Mouse (Mus musculus): ENCODE measurements around the gene Kcnj12. TPM values are rescaled to one million over a fixed set of nuclear protein-coding genes. Genes with fewer than 3 reads are reported as not detected.

Gene Kcnj12
- polyA plus RNA-seq (2012) = not detected in 2 replicates

DNA sequence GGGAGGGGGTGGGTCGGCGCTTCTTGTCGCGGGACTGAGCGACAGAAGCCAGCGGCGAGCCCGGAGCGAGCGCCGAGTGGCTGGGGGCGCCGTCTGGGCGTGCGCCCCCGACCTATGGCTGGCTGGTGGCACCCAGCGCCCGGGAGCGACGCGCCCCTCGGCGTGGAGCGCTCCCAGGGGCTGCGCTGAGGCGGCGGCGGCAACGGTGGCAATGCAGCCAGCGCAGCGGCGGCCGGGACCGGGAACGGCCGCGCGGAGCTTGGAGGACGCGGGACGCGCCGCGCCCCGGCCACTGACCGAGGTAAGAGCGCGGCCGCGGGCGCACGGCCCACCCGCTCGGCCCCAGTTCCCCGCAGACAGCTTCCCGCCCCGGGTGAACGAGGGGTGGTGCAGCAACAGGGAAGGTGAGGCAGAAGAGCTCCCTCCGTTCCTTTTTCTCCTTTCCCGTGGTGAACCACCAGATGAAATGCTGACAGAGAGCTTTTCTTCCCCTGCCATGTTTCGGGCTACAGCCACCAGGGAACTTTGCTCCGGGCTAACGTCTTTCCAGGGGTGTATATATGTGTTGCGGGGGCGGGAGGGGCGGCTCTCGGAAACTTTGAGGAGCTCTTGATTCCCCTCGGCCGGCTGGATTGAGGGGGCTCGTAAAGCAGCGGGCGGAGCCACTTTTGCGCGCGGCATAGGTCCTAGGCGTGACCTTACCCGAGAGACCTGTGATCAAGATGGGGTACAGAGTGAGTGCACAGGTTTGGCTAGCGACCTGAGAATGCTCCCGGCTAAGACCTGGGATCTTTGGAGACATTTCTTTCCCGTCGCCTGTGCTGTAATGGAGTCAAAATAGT lies at the start of gene Kcnj12:
TSS of gene Kcnj12 (plus strand) at position 15 of the 842 bp plus-strand sequence.
- no peak for TF ChIP-seq GATA1 (IDR thresholded peaks at IDR 0.05; ENCODE audit: low read length)

DNA sequence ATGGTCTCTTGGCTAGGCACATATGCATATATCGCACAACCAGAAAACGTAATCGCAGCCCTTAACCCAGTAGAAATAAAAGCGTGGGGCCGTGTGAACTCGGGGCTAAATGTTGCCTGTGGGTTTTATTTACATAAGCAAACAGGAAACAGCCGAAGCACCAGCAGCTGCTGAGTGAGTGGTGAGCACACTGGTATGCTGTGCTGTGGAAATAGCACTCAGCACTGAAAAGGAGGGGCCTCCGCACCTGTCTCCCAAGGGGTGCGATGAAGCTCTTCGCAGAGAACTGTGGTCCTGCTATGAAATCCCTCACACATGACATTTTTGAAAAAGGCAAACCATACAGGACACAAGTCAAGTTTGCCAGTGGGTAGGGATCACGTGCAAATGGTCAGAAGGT lies 47.3 kb upstream of the Kcnj12 start:
- TF ChIP-seq GATA1 (IDR thresholded peaks at IDR 0.05; ENCODE audit: low read length) = no peak

DNA sequence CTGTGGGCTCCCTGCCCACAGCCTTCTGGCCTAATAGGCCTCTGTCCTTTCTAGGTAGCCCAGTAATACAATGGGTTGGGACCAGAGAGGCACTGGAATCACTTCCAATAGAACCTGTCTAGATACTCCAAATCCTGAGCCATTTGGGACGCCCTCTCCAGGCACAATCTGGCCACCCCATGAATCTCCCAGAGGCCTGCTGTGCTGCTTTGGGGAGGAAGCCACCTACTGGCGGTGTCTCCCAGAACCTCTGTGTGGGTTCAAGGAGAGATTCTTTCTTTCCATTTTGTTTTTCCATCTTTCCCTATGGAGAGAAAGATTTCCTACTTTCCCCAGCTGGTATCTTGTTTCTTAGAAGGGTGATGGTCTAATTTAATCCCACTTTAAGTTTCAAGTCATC lies 46.1 kb upstream of the Kcnj12 start:
- TF ChIP-seq GATA1 (IDR thresholded peaks at IDR 0.05; ENCODE audit: low read length) = no peak

DNA sequence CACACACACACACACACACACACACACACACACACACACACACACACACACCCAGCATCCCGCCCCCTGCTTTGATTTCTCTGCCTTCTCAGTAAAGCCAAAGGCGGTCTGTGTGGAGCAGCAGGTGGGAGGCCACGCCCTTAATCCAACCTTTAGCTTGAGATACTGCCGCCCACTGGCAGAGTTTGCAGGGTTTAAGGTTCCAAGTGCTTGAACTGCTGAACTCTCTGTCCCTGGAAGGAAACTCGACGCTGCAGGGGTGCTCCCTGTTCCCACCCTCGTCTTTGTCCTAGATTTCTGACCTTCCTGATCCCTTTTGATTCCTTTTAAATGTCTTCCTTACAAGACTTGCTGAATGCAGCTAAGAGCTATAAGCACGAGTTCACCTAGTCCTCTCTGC lies 45.6 kb upstream of the Kcnj12 start:
- no peak for TF ChIP-seq GATA1 (IDR thresholded peaks at IDR 0.05; ENCODE audit: low read length)

DNA sequence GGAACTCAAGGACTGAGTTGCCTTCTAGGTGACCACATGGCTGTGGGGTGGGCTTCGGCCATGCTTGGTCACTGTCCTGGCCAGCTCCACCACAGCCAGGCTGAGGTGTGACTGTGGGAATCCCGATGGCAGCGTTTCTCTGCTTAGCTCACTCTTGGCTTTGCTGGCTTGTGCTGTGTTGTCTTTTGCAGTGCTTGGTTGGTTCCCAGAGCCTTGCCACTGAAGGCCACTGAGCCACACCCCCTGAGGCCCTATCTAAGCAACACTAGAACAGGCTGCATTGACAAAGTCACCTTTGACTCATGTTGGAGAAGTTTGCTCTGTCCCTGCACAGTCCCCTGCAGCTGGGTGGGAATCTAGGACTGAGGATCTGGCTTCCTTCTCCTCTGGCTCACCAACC lies 45.2 kb upstream of the Kcnj12 start:
- TF ChIP-seq GATA1 (IDR thresholded peaks at IDR 0.05; ENCODE audit: low read length) = no peak

DNA sequence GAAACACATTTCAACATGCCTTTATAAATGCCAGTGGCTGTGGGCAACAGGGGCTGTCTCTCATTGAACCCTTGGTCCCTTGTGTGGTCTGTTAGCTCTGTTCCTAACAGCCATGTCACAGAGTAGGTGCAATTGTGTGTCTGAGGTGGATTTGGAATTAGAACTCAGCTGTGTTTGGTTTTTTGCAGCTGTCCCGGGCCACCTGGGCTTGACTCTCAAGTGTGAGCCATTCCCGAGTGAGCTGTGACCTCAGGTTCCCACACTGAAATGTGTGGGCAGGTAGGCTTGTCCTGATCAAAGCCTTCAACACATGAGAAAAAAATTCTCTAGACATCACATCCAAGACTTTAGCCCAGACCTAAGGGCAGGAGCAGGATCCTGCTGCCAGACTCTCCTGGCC lies 43.7 kb upstream of the Kcnj12 start:
- no peak for TF ChIP-seq GATA1 (IDR thresholded peaks at IDR 0.05; ENCODE audit: low read length)

DNA sequence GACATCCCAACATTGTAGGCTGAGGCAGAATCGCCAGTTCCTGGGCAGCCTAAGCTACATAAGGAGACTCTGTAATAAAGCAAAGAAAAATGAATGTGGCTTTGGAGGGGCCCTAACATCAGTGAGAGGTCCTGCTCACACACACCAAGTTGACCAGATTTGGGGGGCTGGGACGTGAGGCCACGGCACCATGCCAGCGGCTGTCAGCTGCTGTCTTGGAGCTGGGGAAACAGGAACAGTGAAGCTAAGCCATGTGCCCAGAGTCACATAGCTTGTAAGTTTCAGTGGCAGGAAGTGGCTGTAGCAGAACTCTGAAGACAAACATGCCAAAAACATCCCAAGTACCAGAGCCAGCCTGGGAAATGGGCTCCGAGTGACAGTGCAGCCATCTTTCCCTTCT lies 42.6 kb upstream of the Kcnj12 start:
- no peak for TF ChIP-seq GATA1 (IDR thresholded peaks at IDR 0.05; ENCODE audit: low read length)

DNA sequence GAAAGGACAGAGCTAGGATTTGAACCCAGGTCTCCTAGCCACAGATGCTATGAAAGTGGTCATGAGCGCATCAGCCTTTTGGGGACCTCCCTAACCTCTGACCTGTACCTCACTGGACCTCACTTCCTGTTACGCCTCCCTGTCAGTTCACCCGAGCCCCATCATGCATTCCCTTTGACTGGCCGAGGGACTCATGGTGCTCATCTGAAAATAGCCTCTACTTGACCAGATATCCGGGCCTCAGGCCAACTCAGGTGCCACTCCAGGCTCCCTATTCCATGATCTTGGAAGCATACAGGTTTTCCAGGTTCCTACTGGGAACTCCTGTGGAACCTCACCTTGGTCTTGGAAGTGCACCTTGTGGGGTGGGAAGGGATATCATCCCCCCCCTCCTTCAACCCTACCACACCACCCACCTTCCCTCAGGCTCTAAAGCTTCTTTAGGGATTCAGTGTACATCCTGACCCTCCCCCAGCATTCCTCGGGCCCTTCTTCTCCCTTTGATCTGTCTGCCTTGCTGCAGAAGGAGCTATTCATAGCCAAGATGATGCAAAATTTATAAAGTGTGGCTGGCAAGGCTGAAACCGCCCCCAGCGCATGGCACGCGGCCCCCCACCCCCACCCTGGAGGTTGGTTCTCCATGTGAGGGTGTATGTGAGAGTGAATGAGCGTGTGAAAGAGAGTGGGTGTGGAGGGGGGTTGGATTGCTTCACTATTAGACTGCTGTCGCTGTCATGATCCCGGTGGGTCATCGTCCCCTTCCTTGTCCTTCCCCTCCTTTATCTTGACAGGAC lies 40.5 kb upstream of the Kcnj12 start:
- TF ChIP-seq GATA1 (IDR thresholded peaks at IDR 0.05; ENCODE audit: low read length) = no peak

DNA sequence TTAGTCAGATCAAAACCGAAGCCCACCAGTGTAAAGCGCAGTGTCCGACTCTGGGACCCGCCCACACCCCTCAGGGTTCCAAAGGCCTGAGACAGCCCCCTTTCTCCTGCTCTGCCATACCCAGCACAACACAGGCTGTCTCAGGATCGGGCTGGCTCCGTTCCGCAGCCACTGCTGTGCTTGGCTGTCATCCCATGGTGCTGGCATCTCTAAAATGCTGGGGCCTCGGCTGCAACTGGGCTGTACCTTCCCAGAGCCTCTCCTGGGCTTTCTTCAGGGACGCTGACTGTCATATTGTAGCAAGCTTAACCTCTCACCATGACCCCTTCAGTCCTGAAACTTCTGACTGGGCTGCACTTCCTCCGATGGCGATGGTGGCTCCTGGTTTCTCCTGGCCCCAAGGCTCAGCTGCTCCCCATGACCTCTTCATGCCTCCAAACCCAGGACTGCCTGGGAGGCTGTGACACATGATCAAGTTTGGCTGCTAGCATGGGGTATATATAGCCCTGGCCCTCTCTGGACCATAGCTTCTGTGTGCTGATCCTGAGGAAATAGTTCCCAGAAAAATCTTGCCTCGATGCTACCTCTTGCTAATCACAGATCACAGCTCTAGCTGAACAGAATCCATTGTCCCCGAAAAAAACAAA lies 37.3 kb upstream of the Kcnj12 start:
- TF ChIP-seq GATA1 (IDR thresholded peaks at IDR 0.05; ENCODE audit: low read length) = no peak

DNA sequence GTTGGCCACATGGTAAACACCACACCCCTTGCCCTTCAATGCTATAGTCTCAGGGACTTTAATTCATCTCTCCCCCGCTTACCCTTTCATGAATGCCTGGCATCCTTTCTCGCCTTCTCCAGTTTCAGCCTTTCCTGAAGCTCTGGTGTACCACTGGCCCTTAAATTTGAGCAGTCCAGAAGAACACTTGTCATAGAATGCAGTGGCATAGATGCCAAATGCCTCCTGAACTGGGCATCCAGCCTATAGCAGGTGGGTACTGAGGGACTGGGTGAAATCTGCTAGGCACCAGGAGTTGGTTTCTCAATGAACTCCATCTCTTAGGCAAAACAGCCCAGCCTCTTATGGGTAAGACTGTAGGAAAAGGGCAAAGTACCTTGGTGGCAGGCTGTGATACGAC lies 31.9 kb upstream of the Kcnj12 start:
- no peak for TF ChIP-seq GATA1 (IDR thresholded peaks at IDR 0.05; ENCODE audit: low read length)

DNA sequence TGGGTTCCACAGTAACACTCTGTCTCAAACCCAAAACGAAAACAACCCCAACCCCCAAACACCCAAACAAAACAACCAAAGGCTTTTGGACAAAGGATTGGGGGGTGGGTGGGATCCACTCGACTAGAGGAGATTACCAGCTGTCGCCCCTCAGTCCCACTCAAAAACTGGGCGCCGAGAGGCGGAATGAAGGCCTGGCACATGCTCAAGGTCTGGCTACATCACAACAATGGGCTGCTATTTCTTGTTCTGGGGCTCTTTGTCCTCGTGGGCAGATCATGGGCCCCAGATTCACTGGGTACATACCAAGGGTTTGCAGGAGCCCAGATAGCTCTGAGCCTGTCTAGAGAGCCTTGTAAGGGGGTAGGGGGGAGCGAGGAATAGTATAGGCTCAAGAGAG lies 19.6 kb upstream of the Kcnj12 start:
- no peak for TF ChIP-seq GATA1 (IDR thresholded peaks at IDR 0.05; ENCODE audit: low read length)

DNA sequence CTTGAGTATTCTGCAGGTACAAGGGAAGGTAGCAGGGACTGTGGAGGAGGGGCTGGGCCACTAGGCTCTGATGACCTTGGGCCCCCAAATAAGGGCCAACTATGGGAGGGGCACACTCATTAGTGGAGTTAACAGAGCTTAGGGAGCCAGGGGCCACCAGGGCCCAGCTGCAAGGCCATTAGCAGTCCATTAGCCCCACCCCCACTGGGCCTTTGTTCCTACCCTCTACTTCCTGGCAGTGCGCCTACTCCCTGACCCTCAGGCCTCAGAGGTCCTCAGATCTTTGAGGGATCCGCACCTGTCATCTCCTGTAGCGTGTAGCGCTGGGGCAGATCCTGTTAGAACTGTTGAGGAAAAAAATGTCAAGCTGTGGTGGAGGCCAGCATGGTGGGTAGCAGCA lies 18.3 kb upstream of the Kcnj12 start:
- TF ChIP-seq GATA1 (IDR thresholded peaks at IDR 0.05; ENCODE audit: low read length) = no peak

DNA sequence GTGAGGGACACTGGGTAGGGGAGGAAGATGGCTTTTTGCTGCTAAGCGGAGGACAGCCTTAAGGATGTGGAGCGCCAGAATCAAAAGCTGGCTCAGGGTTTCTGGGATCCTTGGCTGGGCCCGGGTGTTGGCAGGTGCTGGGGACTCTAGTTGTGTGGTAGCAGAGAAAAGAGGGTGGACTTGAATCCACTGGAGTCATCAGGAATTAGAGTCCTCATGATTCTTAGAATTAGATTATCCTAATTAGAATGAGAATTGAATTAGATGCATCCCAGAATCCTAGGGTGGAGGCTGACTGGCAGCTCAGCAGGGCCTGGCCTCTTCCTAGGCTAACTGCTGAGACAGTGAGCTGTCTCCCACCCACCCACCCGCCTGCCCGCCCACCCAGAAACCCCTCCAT lies 17.6 kb upstream of the Kcnj12 start:
- TF ChIP-seq GATA1 (IDR thresholded peaks at IDR 0.05; ENCODE audit: low read length) = no peak

DNA sequence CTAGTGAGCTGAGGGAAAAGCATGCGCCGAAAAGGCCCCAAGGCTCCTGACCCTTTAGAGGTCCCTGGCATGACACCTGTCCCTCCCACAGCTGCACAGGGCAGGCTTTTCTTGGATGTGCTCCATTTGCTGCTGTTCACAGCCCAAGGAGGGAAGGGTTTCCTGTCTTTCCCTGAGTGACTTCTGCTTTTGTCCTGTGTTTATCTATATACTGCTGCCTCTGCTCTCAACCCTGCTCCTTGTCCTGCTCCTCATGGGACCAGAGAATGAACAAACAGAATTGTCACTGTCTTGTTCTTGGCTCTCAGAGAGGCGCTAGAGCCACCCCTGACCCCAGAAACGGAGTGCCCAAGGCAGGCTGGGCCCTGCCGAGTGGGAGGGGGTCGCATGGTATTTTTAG lies 17.0 kb upstream of the Kcnj12 start:
- no peak for TF ChIP-seq GATA1 (IDR thresholded peaks at IDR 0.05; ENCODE audit: low read length)

DNA sequence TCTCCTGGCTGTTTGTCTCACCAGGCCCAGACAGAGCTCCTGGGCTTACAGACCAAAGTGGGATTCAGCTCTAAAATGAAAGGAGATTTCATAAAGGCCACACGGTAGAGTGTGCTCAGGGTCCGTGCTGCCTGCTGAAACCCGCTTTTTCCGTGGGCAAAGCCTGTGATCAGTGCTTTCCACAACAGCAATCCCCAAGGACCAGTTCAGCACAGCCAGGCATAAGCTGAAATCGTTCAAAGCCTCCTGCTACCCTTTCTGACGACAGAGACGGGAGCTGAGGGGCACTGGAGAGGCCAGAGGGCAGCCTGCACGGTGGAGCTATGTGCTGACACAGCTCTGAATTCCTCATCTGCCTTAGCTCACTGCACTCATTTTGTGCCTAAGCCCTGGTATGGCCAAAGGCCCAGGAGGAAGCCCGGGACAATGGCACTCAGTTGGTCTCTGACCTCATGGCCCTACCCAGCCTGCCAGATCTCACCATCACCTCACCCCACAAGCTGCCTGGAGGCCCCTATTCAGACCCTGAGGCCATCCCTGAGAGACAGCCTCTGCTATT lies 10.5 kb upstream of the Kcnj12 start:
- no peak for TF ChIP-seq GATA1 (IDR thresholded peaks at IDR 0.05; ENCODE audit: low read length)

DNA sequence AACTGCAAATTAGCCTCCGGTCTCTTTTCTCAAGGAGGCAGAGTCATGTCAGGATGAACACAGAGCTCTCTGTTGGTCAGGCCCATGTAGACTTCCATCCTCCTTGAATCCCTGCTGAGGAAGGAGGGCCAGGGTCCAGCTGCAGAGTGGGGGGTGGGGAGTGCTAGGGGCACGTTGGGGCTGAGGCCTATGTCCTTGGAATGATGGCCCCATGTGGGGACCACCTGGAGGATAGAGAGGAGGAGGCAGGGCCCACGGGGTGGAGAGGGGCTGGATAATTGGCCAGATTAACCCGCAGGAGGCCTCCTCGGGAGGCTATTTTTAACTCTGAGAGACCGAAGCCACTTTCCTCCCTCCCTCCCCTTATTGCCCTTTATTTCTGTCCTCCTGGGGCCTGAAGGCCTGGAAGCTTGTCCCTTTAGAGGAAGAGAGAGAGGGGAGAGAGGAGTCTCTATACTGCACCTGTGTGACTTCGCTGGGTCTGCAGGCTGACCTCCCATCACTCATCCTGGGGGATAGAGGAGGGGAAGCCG lies 5.4 kb upstream of the Kcnj12 start:
- no peak for TF ChIP-seq GATA1 (IDR thresholded peaks at IDR 0.05; ENCODE audit: low read length)
